Mouse (Mus musculus): ENCODE results near the gene Narfl. TPM values are rescaled to one million over a fixed set of nuclear protein-coding genes. Genes with fewer than 3 reads are reported as not detected.

Narfl gene
- polyA plus RNA-seq, 1 experiment = 40.9 TPM

DNA sequence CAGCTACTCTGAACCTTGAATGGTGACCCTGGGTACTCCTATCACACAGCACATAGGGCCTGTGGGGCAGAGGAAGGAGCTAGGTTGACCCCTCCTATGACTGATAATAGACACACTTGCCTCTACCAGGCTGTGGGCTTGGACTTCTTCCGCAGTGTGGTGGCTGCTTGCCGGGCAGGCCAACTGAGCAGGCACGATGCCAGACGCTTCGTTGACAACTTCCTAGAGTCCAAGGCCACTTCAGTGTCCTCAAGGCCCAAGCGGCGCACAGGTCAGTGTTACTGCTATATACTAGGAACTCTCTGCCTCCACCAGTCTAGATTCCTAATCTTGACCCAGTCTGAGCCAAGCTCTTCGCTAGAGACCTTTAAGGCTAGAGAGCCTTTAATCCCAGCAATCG lies 29.7 kb upstream of the Narfl start:
- no peak overlapping the region for H3K27ac ChIP-seq (ENCODE audit: insufficient read depth, low read depth, low read length)
- no peaks in the 10 kb centered on the region for H3K4me1 ChIP-seq (ENCODE audit: control insufficient read depth, insufficient read depth, low read length)
- TF ChIP-seq POLR2A (IDR thresholded peaks at IDR 0.05; ENCODE audit: borderline replicate concordance, low read depth, low read length) (no peak), CTCF (IDR thresholded peaks at IDR 0.05; ENCODE audit: low read depth, low read length) (no peak)
- no peak overlapping the region for H3K4me3 ChIP-seq (ENCODE audit: insufficient read depth, low read length)

DNA sequence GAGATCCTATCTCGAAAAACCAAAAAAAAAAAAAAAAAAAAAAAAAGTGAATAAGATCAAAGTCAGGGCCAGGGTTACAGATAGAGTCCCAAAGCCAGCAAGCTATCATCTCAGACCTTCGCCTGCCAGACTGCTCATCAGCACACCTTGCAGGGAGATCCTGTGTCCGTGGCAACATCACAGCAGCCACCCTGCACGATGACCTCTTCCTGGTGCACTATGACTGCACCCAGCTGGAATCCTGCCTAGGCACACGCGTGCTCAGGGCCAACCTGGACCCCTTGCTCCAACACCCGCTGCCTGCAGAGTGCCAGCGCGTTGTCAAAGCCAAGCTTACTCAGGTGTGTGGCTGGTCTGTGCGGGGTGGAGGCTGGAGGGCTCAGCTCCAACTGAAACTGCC lies 29.3 kb upstream of the Narfl start:
- TF ChIP-seq POLR2A (IDR thresholded peaks at IDR 0.05; ENCODE audit: borderline replicate concordance, low read depth, low read length) (no peak), CTCF (IDR thresholded peaks at IDR 0.05; ENCODE audit: low read depth, low read length) (no peak)
- no peak overlapping the region for H3K4me3 ChIP-seq (ENCODE audit: insufficient read depth, low read length)
- H3K4me1 ChIP-seq (ENCODE audit: control insufficient read depth, insufficient read depth, low read length) = no peaks in the 10 kb centered on the region
- H3K27ac ChIP-seq (ENCODE audit: insufficient read depth, low read depth, low read length) = no peak overlapping the region

DNA sequence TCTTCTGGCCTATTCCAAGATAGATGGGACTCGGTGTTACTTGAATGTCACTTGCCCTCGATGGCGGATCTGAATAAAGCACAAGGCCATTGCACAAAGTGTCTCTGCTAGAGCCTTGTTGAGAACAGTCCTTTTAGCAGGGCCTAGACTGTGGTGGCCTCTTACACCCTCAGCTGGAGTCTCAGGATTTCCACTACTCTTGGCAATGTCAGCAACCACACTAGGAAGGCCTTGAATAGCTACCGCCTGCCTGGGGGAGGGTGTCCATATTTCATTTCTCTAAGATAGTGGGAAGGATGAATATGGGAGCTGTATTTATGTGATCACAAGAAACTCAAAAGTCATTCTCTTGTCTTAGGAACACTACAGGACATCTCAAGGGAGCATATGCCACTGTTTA lies 25.3 kb upstream of the Narfl start:
- H3K27ac ChIP-seq (ENCODE audit: insufficient read depth, low read depth, low read length) = no peak overlapping the region
- H3K4me3 ChIP-seq (ENCODE audit: insufficient read depth, low read length) = no peak overlapping the region
- no peaks in the 10 kb centered on the region for H3K4me1 ChIP-seq (ENCODE audit: control insufficient read depth, insufficient read depth, low read length)
- no peak for TF ChIP-seq POLR2A (IDR thresholded peaks at IDR 0.05; ENCODE audit: borderline replicate concordance, low read depth, low read length)
- TF ChIP-seq CTCF (IDR thresholded peaks at IDR 0.05; ENCODE audit: low read depth, low read length) = no peak

DNA sequence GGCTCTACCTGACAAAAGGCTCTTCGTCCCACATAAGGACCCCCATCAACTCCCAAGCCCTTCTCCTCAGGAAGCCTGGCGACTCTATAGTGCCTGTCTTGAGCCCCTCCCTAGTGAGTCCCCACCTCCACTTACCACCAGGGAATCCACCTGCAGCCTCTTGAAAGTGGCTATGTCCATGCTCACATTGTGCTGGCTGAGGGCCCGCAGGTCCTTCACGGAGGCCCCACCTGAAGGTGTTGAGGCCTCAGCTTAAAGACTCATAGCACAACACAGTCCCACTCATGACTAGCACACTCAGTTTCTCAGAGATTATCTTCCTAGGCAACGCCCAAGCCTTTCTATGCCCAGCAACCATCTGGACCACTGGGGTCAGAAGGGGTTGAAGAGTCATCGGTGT lies 24.3 kb upstream of the Narfl start:
- H3K27ac ChIP-seq (ENCODE audit: insufficient read depth, low read depth, low read length) = no peak overlapping the region
- no peaks in the 10 kb centered on the region for H3K4me1 ChIP-seq (ENCODE audit: control insufficient read depth, insufficient read depth, low read length)
- H3K4me3 ChIP-seq (ENCODE audit: insufficient read depth, low read length) = no peak overlapping the region
- TF ChIP-seq CTCF (IDR thresholded peaks at IDR 0.05; ENCODE audit: low read depth, low read length) = no peak
- no peak for TF ChIP-seq POLR2A (IDR thresholded peaks at IDR 0.05; ENCODE audit: borderline replicate concordance, low read depth, low read length)

DNA sequence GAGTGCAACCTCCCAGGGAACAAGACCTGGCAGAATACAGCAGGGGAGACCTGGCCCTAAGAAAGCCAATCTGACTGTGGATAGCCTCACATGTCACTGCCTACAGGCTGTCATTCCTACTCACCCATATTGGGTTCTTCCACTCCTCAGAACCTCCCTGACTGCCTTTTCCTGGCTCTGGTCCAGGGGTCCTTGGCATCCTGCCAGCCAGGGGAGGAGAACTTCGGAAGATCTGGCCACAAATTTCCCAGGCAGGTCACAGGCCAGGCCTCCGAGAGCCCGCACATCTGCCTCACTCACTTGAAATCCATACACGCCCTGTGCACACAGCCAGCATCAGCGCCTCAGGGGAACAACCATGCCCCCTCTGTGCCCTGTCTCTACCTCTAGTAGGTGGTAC lies 22.1 kb upstream of the Narfl start:
- H3K4me1 ChIP-seq (ENCODE audit: control insufficient read depth, insufficient read depth, low read length) = no peaks in the 10 kb centered on the region
- H3K4me3 ChIP-seq (ENCODE audit: insufficient read depth, low read length) = no peak overlapping the region
- no peak overlapping the region for H3K27ac ChIP-seq (ENCODE audit: insufficient read depth, low read depth, low read length)
- TF ChIP-seq CTCF (IDR thresholded peaks at IDR 0.05; ENCODE audit: low read depth, low read length) (no peak), POLR2A (IDR thresholded peaks at IDR 0.05; ENCODE audit: borderline replicate concordance, low read depth, low read length) (no peak)

DNA sequence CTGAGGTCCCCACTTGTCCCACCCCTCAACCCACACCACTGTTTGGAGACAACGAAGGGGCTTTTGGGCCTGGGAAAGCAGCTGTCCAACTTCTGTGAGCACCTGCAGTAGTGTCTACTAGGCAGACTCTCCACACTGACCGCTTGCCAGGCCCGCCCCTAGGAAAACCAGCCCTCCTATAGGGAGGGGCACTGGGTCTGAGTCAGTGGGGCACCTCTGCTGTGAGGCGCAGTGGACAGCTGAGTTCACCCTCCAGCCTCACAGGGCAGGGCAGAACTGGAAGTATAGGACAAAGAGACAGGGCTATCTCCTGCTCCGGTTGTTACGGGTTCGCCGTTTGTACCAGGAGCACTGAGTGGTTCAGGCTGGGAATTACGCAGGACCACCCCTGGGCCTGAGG lies 19.3 kb upstream of the Narfl start, which contains the start of gene Msln:
Gene Msln (minus strand): TSS at position 138 of the 400 bp plus-strand sequence.
- TF ChIP-seq CTCF (IDR thresholded peaks at IDR 0.05; ENCODE audit: low read depth, low read length) = no peak
- TF ChIP-seq POLR2A (IDR thresholded peaks at IDR 0.05; ENCODE audit: borderline replicate concordance, low read depth, low read length) = no peak
- Histone ChIP-seq H3K27ac (ENCODE audit: insufficient read depth, low read depth, low read length) (no peak within 1 kb of the TSS), H3K4me1 (ENCODE audit: control insufficient read depth, insufficient read depth, low read length) (no peaks in the 10 kb centered on the region), H3K4me3 (ENCODE audit: insufficient read depth, low read length) (no peak within 1 kb of the TSS)

DNA sequence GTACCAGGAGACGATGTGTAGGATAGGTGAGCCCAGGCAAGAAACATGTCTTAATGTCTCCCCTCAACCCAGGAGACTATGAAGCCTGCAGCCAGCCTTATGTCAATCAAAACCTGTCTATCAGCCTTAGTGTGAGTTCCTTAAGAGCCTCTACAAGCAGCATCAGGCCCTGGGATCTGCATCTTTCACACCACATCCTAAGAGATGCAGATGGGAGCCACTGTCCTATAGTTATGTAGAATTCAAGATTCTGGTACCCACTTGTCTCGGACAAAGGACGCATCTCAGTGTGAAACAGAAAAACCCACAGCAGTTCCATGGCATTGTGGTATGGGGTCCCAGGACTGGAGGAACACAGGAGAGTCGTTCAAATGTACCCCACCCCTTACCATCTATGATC lies 18.5 kb upstream of the Narfl start:
- Histone ChIP-seq H3K27ac (ENCODE audit: insufficient read depth, low read depth, low read length) (no peak overlapping the region), H3K4me3 (ENCODE audit: insufficient read depth, low read length) (no peak overlapping the region), H3K4me1 (ENCODE audit: control insufficient read depth, insufficient read depth, low read length) (peaks cover 2% of the 10 kb centered on the region; the same call in 1 of the 2 replicates)
- TF ChIP-seq CTCF (IDR thresholded peaks at IDR 0.05; ENCODE audit: low read depth, low read length) = no peak
- no peak for TF ChIP-seq POLR2A (IDR thresholded peaks at IDR 0.05; ENCODE audit: borderline replicate concordance, low read depth, low read length)

DNA sequence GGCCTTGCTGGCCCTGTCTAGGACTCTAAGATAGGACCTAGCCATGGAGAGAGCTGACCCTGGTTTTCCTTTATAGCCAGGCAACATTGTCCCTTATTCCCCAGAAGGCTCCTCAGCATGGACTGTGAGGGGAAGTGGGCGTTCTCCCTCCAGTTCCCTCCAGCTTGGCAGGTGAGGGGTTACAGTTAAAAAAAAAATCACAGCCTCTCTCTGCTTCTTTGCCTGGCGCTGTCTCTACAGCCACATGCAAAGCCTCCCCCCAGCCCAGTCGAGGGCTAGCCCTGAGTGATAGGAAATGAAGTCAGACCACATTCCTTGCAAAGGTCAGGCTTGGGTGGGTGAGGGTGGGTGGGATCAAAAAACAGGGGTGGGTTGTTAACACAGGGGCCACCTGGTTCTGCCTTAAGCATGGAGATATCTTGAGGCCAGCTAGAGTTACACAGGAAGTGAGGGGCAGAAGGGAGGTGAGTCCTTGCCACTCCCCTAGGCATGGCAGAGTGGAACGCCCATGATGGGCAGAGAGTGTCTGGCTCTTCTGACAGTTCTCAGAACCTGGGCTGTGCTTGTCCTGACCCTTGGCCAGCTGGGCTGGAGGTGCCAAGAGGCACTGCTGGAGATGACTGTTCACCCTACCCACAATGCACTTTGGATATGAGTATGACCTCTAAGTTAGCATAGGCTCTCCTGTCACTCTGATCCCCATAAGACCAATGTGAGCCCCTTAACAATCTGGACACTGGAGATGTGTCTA lies 17.8 kb upstream of the Narfl start:
- Histone ChIP-seq H3K27ac (ENCODE audit: insufficient read depth, low read depth, low read length) (no peak overlapping the region), H3K4me1 (ENCODE audit: control insufficient read depth, insufficient read depth, low read length) (peaks cover 8% of the 10 kb centered on the region), H3K4me3 (ENCODE audit: insufficient read depth, low read length) (no peak overlapping the region)
- TF ChIP-seq CTCF (IDR thresholded peaks at IDR 0.05; ENCODE audit: low read depth, low read length) (no peak), POLR2A (IDR thresholded peaks at IDR 0.05; ENCODE audit: borderline replicate concordance, low read depth, low read length) (no peak)

DNA sequence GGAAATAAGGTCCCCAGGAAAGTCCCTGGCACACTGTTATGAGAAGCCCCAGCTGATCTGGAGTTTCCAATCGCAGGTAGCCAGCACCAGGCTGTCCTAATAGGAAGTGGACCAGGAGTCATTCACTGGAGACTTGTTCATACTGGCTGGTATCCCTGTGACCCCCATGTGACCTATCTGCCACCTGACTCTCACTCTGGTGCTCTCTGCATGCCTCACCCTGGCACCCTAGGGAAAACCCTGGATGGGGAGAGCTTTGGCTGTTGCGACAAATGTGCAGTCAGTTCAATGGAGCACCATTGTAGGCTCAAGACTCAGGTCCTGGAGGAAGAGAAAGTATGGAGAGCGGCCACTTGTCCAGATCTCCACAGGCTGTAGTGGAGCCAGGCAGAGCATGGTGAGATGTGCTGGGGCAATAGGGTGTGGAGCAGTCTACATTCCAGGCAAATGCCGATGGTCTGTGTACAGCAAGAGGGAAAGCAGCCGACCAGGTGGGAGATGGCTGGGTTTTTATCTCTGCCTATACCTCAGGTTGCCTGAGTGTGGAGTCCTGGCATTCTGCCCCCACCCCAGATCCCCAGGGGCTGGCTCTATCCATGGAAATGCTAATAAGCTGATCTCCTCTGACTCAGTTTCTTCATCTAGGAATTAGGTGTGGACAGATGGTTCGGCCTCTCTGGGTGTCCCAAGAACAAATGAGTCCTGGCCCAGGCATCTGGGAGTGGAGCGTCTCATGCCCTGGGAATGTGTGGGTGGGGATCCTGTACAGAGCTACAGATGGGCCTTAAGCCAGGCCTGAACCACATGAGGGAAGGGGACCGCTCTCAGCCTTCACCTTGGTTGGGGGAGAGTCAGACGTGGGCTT lies 17.0 kb upstream of the Narfl start:
- H3K27ac ChIP-seq (ENCODE audit: insufficient read depth, low read depth, low read length) = no peak overlapping the region
- no peak overlapping the region for H3K4me3 ChIP-seq (ENCODE audit: insufficient read depth, low read length)
- TF ChIP-seq POLR2A (IDR thresholded peaks at IDR 0.05; ENCODE audit: borderline replicate concordance, low read depth, low read length) = no peak
- peaks cover 13% of the 10 kb centered on the region for H3K4me1 ChIP-seq (ENCODE audit: control insufficient read depth, insufficient read depth, low read length)

DNA sequence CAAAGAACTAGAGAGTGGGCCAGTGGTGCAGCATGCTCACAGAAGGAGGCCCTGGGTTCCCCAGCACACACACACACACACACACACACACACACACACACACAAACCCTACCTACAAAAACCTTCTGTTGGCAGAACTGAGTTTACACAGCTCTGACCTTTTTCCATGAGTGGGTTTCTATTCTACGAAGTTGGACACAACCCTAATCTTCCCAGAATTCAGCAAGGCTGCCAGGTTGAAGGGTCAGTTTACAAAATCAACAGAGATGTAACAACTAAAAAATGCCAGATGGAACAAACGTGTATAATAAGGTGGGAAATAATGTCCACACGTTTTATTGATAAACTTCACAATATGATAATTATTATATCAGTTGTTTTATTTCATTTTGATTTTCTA lies 15.9 kb upstream of the Narfl start:
- Histone ChIP-seq H3K4me1 (ENCODE audit: control insufficient read depth, insufficient read depth, low read length) (peaks cover 21% of the 10 kb centered on the region), H3K27ac (ENCODE audit: insufficient read depth, low read depth, low read length) (no peak overlapping the region), H3K4me3 (ENCODE audit: insufficient read depth, low read length) (no peak overlapping the region)
- no peak for TF ChIP-seq POLR2A (IDR thresholded peaks at IDR 0.05; ENCODE audit: borderline replicate concordance, low read depth, low read length)
- TF ChIP-seq CTCF (IDR thresholded peaks at IDR 0.05; ENCODE audit: low read depth, low read length) = no peak
